Mouse (Mus musculus): ENCODE data around the gene Kdm6b. TPM values are rescaled to one million over a fixed set of nuclear protein-coding genes. Genes with fewer than 3 reads are reported as not detected.
A peak's percentile ranks its signal among the peaks of the same experiment; 100 is the strongest.

The Kdm6b gene
- polyA plus RNA-seq, 1 experiment from 2014 or later: 17.6 TPM

DNA sequence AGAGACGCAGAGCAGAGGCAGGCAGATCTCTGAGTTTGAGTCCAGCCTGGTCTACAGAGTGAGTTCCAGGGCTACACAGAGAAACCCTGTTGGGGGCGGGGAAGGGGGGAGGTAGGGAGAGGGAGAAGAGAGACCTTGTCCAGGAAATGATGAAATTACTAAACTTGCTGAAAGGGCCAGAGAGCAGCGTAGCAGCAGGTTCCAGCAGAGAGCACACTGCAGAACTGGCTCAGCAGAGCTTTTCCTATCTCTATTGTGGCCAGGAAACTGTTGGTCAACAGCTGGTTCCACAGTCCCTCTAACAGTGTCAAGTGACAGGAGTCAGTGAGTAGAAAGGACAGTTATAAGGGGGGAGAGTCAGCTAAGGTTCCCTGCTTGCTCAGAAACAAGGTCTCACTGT, 33.9 kb downstream of the Kdm6b start:
- 82% methylated on average over 3 of the region's 3 CpGs for WGBS
- Histone ChIP-seq H3K27me3 (replicated peaks; ENCODE audit: control insufficient read depth, insufficient read depth, low read length) (no peaks in the 10 kb centered on the region), H3K36me3 (ENCODE audit: control insufficient read depth, insufficient read depth, low read length) (no peaks in the 10 kb centered on the region), H3K27ac (ENCODE audit: low read length) (no peak overlapping the region; the same call in 1 of the 2 replicates), H3K4me1 (ENCODE audit: control insufficient read depth, insufficient read depth, low read length) (peaks cover 2% of the 10 kb centered on the region; the same call in 1 of the 2 replicates), H3K4me2 (ENCODE audit: low read depth, low read length) (no peak overlapping the region), H3K4me3 (ENCODE audit: low read length) (no peak overlapping the region), H3K9ac (ENCODE audit: low read depth, low read length) (no peak overlapping the region), H3K9me3 (ENCODE audit: control insufficient read depth, low read length) (no peaks in the 10 kb centered on the region)
- no peak for ATAC-seq

DNA sequence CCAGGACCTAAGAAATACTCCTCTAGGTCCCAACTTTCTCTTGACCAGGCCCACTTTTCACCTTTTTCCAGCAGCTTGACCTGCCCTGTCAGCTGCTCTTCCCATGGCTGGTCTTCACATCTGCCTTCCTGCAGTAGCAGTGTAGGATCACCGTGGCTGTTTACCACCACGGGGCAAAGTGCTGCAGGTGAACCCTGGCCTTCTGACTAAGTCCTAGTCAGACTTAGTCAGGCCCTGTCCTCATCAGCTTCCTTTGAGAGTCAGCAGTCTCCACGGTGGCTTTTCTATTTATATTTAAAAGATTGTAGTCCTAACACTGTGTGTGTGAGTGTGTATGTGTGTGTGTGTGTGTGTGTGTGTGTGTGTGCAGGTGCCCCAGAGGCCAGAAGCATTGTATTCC, 35.7 kb downstream of the Kdm6b start:
- WGBS: 49% methylated on average over 3 of the region's 3 CpGs
- Histone ChIP-seq H3K27me3 (replicated peaks; ENCODE audit: control insufficient read depth, insufficient read depth, low read length) (no peaks in the 10 kb centered on the region), H3K36me3 (ENCODE audit: control insufficient read depth, insufficient read depth, low read length) (no peaks in the 10 kb centered on the region; the same call in 1 of the 2 replicates), H3K4me3 (ENCODE audit: low read length) (no peak overlapping the region), H3K9me3 (ENCODE audit: control insufficient read depth, low read length) (no peaks in the 10 kb centered on the region), H3K27ac (ENCODE audit: low read length) (peak overlapping the region; percentile 38), H3K4me1 (ENCODE audit: control insufficient read depth, insufficient read depth, low read length) (peaks cover 9% of the 10 kb centered on the region), H3K9ac (ENCODE audit: low read depth, low read length) (no peak overlapping the region; the same call in 1 of the 2 replicates), H3K4me2 (ENCODE audit: low read depth, low read length) (no peak overlapping the region)
- peak; percentile 93 for ATAC-seq

DNA sequence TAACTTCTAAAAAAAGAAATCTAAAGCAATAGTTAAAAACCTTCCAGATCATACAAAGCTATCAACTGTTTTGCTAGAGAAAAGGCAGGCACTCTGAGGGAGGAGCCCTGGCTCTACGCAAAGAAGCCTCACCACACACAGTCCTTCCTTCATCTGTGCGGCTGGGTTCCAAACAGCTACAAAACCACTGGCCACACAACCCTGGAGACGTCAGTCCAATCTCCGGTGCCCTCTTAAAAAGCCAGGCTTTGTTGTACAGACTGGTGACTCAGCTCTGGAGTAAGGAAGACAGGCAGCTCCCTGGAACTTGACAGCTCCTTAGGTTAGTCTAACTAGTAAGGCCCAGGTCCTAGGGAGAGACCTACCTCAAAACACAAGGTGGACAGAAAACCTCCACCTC, 37.8 kb downstream of the Kdm6b start:
- H3K4me3 ChIP-seq (ENCODE audit: low read length): no peak overlapping the region
- no peak for ATAC-seq
- H3K4me1 ChIP-seq (ENCODE audit: control insufficient read depth, insufficient read depth, low read length): peaks cover 30% of the 10 kb centered on the region
- H3K9me3 ChIP-seq (ENCODE audit: control insufficient read depth, low read length): no peaks in the 10 kb centered on the region
- 86% methylated on average over 4 of the region's 4 CpGs for WGBS
- H3K27me3 ChIP-seq (replicated peaks; ENCODE audit: control insufficient read depth, insufficient read depth, low read length): no peaks in the 10 kb centered on the region
- no peak overlapping the region for H3K4me2 ChIP-seq (ENCODE audit: low read depth, low read length)
- no peak overlapping the region for H3K27ac ChIP-seq (ENCODE audit: low read length)
- H3K9ac ChIP-seq (ENCODE audit: low read depth, low read length): no peak overlapping the region
- H3K36me3 ChIP-seq (ENCODE audit: control insufficient read depth, insufficient read depth, low read length): no peaks in the 10 kb centered on the region; the same call in 1 of the 2 replicates

- peaks cover 32% of the 10 kb centered on the region for H3K4me1 ChIP-seq (ENCODE audit: control insufficient read depth, insufficient read depth, low read length)
- no peak for ATAC-seq
- no peak overlapping the region for H3K27ac ChIP-seq (ENCODE audit: low read length)
- H3K36me3 ChIP-seq (ENCODE audit: control insufficient read depth, insufficient read depth, low read length): no peaks in the 10 kb centered on the region; the same call in 1 of the 2 replicates
- H3K4me3 ChIP-seq (ENCODE audit: low read length): no peak overlapping the region
- H3K27me3 ChIP-seq (replicated peaks; ENCODE audit: control insufficient read depth, insufficient read depth, low read length): no peaks in the 10 kb centered on the region
- 87% methylated on average over 16 of the region's 16 CpGs for WGBS
- H3K9ac ChIP-seq (ENCODE audit: low read depth, low read length): no peak overlapping the region
- H3K4me2 ChIP-seq (ENCODE audit: low read depth, low read length): no peak overlapping the region
- H3K9me3 ChIP-seq (ENCODE audit: control insufficient read depth, low read length): no peaks in the 10 kb centered on the region
These were observed 40.1 kb downstream of the Kdm6b start for GRCm38 (mm10) chr11:69373223-69373965.

GRCm38 (mm10) chr11:69372780-69373170, 40.7 kb downstream of the Kdm6b start:
- ATAC-seq: no peak
- WGBS: 59% methylated on average over 3 of the region's 3 CpGs
- H3K9me3 ChIP-seq (ENCODE audit: control insufficient read depth, low read length): no peaks in the 10 kb centered on the region
- H3K4me1 ChIP-seq (ENCODE audit: control insufficient read depth, insufficient read depth, low read length): peaks cover 35% of the 10 kb centered on the region
- no peak overlapping the region for H3K9ac ChIP-seq (ENCODE audit: low read depth, low read length)
- peak overlapping the region; percentile 55; the same call in 1 of the 2 replicates for H3K27ac ChIP-seq (ENCODE audit: low read length)
- no peak overlapping the region for H3K4me3 ChIP-seq (ENCODE audit: low read length)
- H3K27me3 ChIP-seq (replicated peaks; ENCODE audit: control insufficient read depth, insufficient read depth, low read length): no peaks in the 10 kb centered on the region
- no peaks in the 10 kb centered on the region; the same call in 1 of the 2 replicates for H3K36me3 ChIP-seq (ENCODE audit: control insufficient read depth, insufficient read depth, low read length)
- H3K4me2 ChIP-seq (ENCODE audit: low read depth, low read length): no peak overlapping the region

- no peaks in the 10 kb centered on the region; the same call in 1 of the 2 replicates for H3K36me3 ChIP-seq (ENCODE audit: control insufficient read depth, insufficient read depth, low read length)
- H3K27ac ChIP-seq (ENCODE audit: low read length): peak overlapping the region; percentile 55
- H3K4me2 ChIP-seq (ENCODE audit: low read depth, low read length): no peak overlapping the region; the same call in 1 of the 2 replicates
- 36% methylated on average over 12 of the region's 12 CpGs for WGBS
- ATAC-seq: no peak
- H3K27me3 ChIP-seq (replicated peaks; ENCODE audit: control insufficient read depth, insufficient read depth, low read length): no peaks in the 10 kb centered on the region
- no peaks in the 10 kb centered on the region for H3K9me3 ChIP-seq (ENCODE audit: control insufficient read depth, low read length)
- H3K4me3 ChIP-seq (ENCODE audit: low read length): no peak overlapping the region
- H3K9ac ChIP-seq (ENCODE audit: low read depth, low read length): 0 out of 2 replicates have a peak overlapping the region, but pooled peaks have one; percentile 5
- peaks cover 33% of the 10 kb centered on the region for H3K4me1 ChIP-seq (ENCODE audit: control insufficient read depth, insufficient read depth, low read length)
These were observed 41.3 kb downstream of the Kdm6b start for GRCm38 (mm10) chr11:69372056-69372779.

DNA sequence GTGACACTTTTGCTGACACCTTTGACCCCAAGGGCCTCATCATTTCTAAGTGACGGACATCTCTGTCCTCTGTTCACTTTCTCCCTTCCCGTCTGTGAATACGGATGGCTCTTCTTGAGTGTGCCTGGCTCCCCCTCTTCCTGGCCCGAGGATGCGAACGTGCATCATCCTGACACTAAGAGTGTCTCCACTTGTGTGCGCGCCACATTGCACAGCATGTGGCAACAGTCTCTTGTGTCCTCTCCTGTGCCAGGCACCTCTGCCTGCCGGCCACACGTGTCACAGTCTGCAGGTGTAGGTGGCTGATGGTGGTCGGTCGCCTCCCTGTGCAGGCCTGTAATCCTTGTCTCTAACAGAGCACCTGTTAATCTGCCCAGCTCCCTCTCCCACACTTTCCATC, 41.9 kb downstream of the Kdm6b start:
- Histone ChIP-seq H3K4me3 (ENCODE audit: low read length) (no peak overlapping the region), H3K9ac (ENCODE audit: low read depth, low read length) (peak overlapping the region; percentile 5; the same call in 1 of the 2 replicates)

DNA sequence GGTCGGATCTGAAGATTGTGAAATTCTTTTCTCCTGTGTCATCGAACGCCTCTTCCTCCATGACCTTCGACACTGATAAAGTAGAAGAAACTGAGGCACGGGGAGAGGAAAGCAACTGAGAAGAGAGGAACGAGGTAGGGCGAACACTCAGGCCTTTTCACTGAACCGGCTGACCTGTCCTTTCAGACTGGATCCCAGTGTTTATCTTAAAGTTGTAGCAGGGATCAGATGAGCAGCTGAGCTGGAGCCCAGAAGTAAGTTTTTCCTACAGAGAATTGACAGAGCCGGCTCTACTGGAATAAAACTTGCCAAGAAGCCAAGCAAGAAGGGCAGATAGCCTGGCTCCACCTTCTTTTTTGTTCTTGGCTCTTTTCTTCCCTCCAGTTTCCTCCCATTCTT, 42.7 kb downstream of the Kdm6b start:
- peak overlapping the region; percentile 33 for H3K4me2 ChIP-seq (ENCODE audit: low read depth, low read length)
- no peak overlapping the region for H3K4me3 ChIP-seq (ENCODE audit: low read length)
- ATAC-seq: no peak
- H3K9me3 ChIP-seq (ENCODE audit: control insufficient read depth, low read length): no peaks in the 10 kb centered on the region
- no peaks in the 10 kb centered on the region for H3K27me3 ChIP-seq (replicated peaks; ENCODE audit: control insufficient read depth, insufficient read depth, low read length)
- no peaks in the 10 kb centered on the region; the same call in 1 of the 2 replicates for H3K36me3 ChIP-seq (ENCODE audit: control insufficient read depth, insufficient read depth, low read length)
- H3K27ac ChIP-seq (ENCODE audit: low read length): peak overlapping the region; percentile 80
- 27% methylated on average over 9 of the region's 9 CpGs for WGBS
- 0 out of 2 replicates have a peak overlapping the region, but pooled peaks have one; percentile 5 for H3K9ac ChIP-seq (ENCODE audit: low read depth, low read length)
- H3K4me1 ChIP-seq (ENCODE audit: control insufficient read depth, insufficient read depth, low read length): peaks cover 35% of the 10 kb centered on the region

More for the DNA sequence above, 41.9 kb downstream of the Kdm6b start:
- no peak for ATAC-seq
- H3K27me3 ChIP-seq (replicated peaks; ENCODE audit: control insufficient read depth, insufficient read depth, low read length): no peaks in the 10 kb centered on the region
- no peaks in the 10 kb centered on the region; the same call in 1 of the 2 replicates for H3K36me3 ChIP-seq (ENCODE audit: control insufficient read depth, insufficient read depth, low read length)
- H3K4me2 ChIP-seq (ENCODE audit: low read depth, low read length): no peak overlapping the region; the same call in 1 of the 2 replicates
- WGBS: 52% methylated on average over 12 of the region's 12 CpGs
- H3K4me1 ChIP-seq (ENCODE audit: control insufficient read depth, insufficient read depth, low read length): peaks cover 33% of the 10 kb centered on the region
- H3K27ac ChIP-seq (ENCODE audit: low read length): peak overlapping the region; percentile 80
- no peaks in the 10 kb centered on the region for H3K9me3 ChIP-seq (ENCODE audit: control insufficient read depth, low read length)

All from intestine, embryonic 16.5 days (tissue).